In genomic region chr11:62630225-62630821, GRCm38 (mm10) we compare ENCODE assay signal across 8 mouse cellular contexts. TPM values are rescaled to one million over a fixed set of nuclear protein-coding genes. Genes with fewer than 3 reads are reported as not detected.
DNase-seq lines count a peak whose midpoint lies in the region; ATAC-seq lines count a peak whose summit lies in the region.

No protein-coding gene starts in this region.

- DNase-seq in cerebellum, postnatal 10 days = peak; percentile 48 to 49
- DNase-seq in cerebellum, postnatal 4 days (ENCODE audit: low spot score in 2 of 2) = no peak
- DNase-seq in thymus, postnatal 0 days (ENCODE audit: low spot score) = peak; percentile 17
- no peak for DNase-seq in thymus, postnatal 4 days
- no peak for DNase-seq in urinary bladder, postnatal 10 days (ENCODE audit: low spot score)
- no peak for DNase-seq in kidney, postnatal 10 days
- DNase-seq in natural killer cell, adult 2 months (ENCODE audit: low spot score in 2 of 2) = no peak

- H3K9ac ChIP-seq in limb, embryonic 15.5 days = no peak overlapping the region

- H3K4me2 ChIP-seq in limb, embryonic 15.5 days = peak overlapping the region; percentile 13; the same call in 1 of the 2 replicates

- no peaks in the 10 kb centered on the region for H3K9me3 ChIP-seq in limb, embryonic 15.5 days

- H3K27ac ChIP-seq in limb, embryonic 15.5 days = no peak overlapping the region

- H3K4me3 ChIP-seq in limb, embryonic 15.5 days = no peak overlapping the region

- no peaks in the 10 kb centered on the region for H3K27me3 ChIP-seq in limb, embryonic 15.5 days

- peaks cover 43% of the 10 kb centered on the region for H3K4me1 ChIP-seq in limb, embryonic 15.5 days

- 4% methylated on average over 11 of the region's 11 CpGs for WGBS in limb, embryonic 15.5 days

- H3K36me3 ChIP-seq in limb, embryonic 15.5 days = no peaks in the 10 kb centered on the region

- ATAC-seq in limb, embryonic 15.5 days (ENCODE audit: insufficient number of reproducible peaks, low FRiP score, low TSS enrichment, low read depth) = no peak

RNA-seq across cellular contexts. Expression of gene Lrrc75a, which starts 18.0 kb away (rescaled TPM):
- 2.2 and 3.4 TPM in 2 replicates for polyA plus RNA-seq in thymus, postnatal 0 days (2015; fragmentation: Nextera tagmentation; extraction: Ambion mirVana)
- polyA plus RNA-seq in limb, embryonic 15.5 days (2015; fragmentation: Nextera tagmentation; extraction: Ambion mirVana) = 13.1 and 14.5 TPM in 2 replicates

RNA-seq across cellular contexts. Expression of gene Mmgt2, which starts 18.1 kb away (rescaled TPM):
- 54.3 and 63.7 TPM in 2 replicates for polyA plus RNA-seq in thymus, postnatal 0 days (2015; fragmentation: Nextera tagmentation; extraction: Ambion mirVana)
- polyA plus RNA-seq in limb, embryonic 15.5 days (2015; fragmentation: Nextera tagmentation; extraction: Ambion mirVana) = 57.0 and 61.9 TPM in 2 replicates

RNA-seq across cellular contexts. Expression of gene Trpv2, which starts 56.0 kb away (rescaled TPM):
- polyA plus RNA-seq in thymus, postnatal 0 days (2015; fragmentation: Nextera tagmentation; extraction: Ambion mirVana) = 48.1 and 51.6 TPM in 2 replicates
- polyA plus RNA-seq in limb, embryonic 15.5 days (2015; fragmentation: Nextera tagmentation; extraction: Ambion mirVana) = 4.1 and 5.1 TPM in 2 replicates

Comparison
In these comparisons a context has a peak if more than half of its experiments do, and no peak if none do; other contexts are left out.
1. DNase-seq: peak in cerebellum, postnatal 10 days (2 of 2) and thymus, postnatal 0 days (single experiment); none in cerebellum, postnatal 4 days (0 of 2), thymus, postnatal 4 days (single experiment), urinary bladder, postnatal 10 days (single experiment), kidney, postnatal 10 days (single experiment) and natural killer cell, adult 2 months (0 of 2).